Mouse (Mus musculus) frontal cortex, adult (tissue): Measurements from ENCODE around the gene Fth1.
"Not testable (repeated sequence)": the region's sequence is repeated elsewhere in the genome, so short reads cannot be mapped to it uniquely, and the experiment has no call there.

ENCODE experiments used
- ATAC-seq: cut with Nextera tagmentation; 2 replicates; pipeline ENCODE4 v1.9.2; 2017; ENCODE audit warnings: mild to moderate bottlenecking, moderate library complexity, mixed read lengths; ENCODE audit not compliant: low TSS enrichment

The Fth1 gene

GRCm38 (mm10) chr19:9980258-9980657 lies at the start of gene Fth1:
Gene Fth1 (plus strand): TSS chr19:9980598.
- no peak for ATAC-seq

- not testable (repeated sequence) for ATAC-seq
Observed at GRCm38 (mm10) chr19:9931167-9931607, 49.2 kb upstream of the Fth1 start.

- ATAC-seq = no peak
Observed at GRCm38 (mm10) chr19:9933908-9934307, 46.5 kb upstream of the Fth1 start.

- no peak for ATAC-seq
Observed at GRCm38 (mm10) chr19:9936579-9936978, 43.8 kb upstream of the Fth1 start.

GRCm38 (mm10) chr19:9937428-9937827 lies 43.0 kb upstream of the Fth1 start:
- no peak for ATAC-seq

GRCm38 (mm10) chr19:9938156-9938823 lies 42.1 kb upstream of the Fth1 start:
- ATAC-seq = no peak

GRCm38 (mm10) chr19:9938824-9939303 lies 41.5 kb upstream of the Fth1 start:
- ATAC-seq = no peak

GRCm38 (mm10) chr19:9939841-9940240 lies 40.6 kb upstream of the Fth1 start:
- ATAC-seq = no peak

GRCm38 (mm10) chr19:9940903-9941302 lies 39.5 kb upstream of the Fth1 start:
- peak; percentile 56; the same call in 1 of the 2 replicates for ATAC-seq

- ATAC-seq = no peak
Observed at GRCm38 (mm10) chr19:9941809-9942208, 38.6 kb upstream of the Fth1 start.

- ATAC-seq = no peak
Observed at GRCm38 (mm10) chr19:9942539-9943533, 37.6 kb upstream of the Fth1 start.

- peak; percentile 86 for ATAC-seq
Observed at GRCm38 (mm10) chr19:9945800-9946564, 34.4 kb upstream of the Fth1 start.

GRCm38 (mm10) chr19:9946986-9947385 lies 33.4 kb upstream of the Fth1 start:
- ATAC-seq = peak; percentile 84

- ATAC-seq = no peak
Observed at GRCm38 (mm10) chr19:9952390-9952789, 28.0 kb upstream of the Fth1 start.

- no peak for ATAC-seq
Observed at GRCm38 (mm10) chr19:9952912-9953311, 27.5 kb upstream of the Fth1 start.

- peak; percentile 67 for ATAC-seq
Observed at GRCm38 (mm10) chr19:9954055-9954810, 26.2 kb upstream of the Fth1 start.

GRCm38 (mm10) chr19:9954811-9955202 lies 25.6 kb upstream of the Fth1 start:
- peak; percentile 50 for ATAC-seq

- no peak for ATAC-seq
Observed at GRCm38 (mm10) chr19:9955438-9955837, 25.0 kb upstream of the Fth1 start.

GRCm38 (mm10) chr19:9956624-9957388 lies 23.6 kb upstream of the Fth1 start:
- no peak for ATAC-seq

- ATAC-seq = no peak
Observed at GRCm38 (mm10) chr19:9957965-9958364, 22.4 kb upstream of the Fth1 start.
